Mouse (Mus musculus) ES-E14 (cell line): Measurements from ENCODE around the gene Plbd2.

ENCODE experiments used
- CHD2 ChIP-seq: IDR thresholded peaks from 2 replicates; pipeline ENCODE4 v1.6.1; 2014; ENCODE audit warnings: mild to moderate bottlenecking, low read depth, low read length, inconsistent platforms
- ZC3H11A ChIP-seq: IDR thresholded peaks from 2 replicates; pipeline ENCODE4 v1.6.1; 2012; ENCODE audit warnings: low read depth, mild to moderate bottlenecking, inconsistent platforms, low read length, borderline replicate concordance

GRCm38 (mm10) chr5:120479538-120479937 is 23.9 kb downstream of the Plbd2 start:
- TF ChIP-seq ZC3H11A (no peak), CHD2 (no peak)
